Mouse (Mus musculus) stomach, postnatal 0 days (tissue): ENCODE results near the gene Msi1. TPM values are rescaled to one million over a fixed set of nuclear protein-coding genes. Genes with fewer than 3 reads are reported as not detected.
A peak's percentile ranks its signal among the peaks of the same experiment; 100 is the strongest.

Experiments
- ATAC-seq: fragments of 200-750 bp; cut with Nextera tagmentation; 2 replicates; pipeline ENCODE4 v1.8.0; 2017; ENCODE audit not compliant: low FRiP score, low TSS enrichment
- DNase-seq: peaks from one replicate; pipeline ENCODE4 v3.0.0-alpha.2; 2016; ENCODE audit warnings: low spot score
- H3K27ac ChIP-seq: fragments of 300-500 bp; sonication (generic); replicated peaks from 2 replicates; pipeline ENCODE4 v1.5.1; 2014; ENCODE audit warnings: mild to moderate bottlenecking, control low read depth
- H3K27me3 ChIP-seq: fragments of 300-500 bp; sonication (generic); 2 replicates; pipeline ENCODE4 v1.6.1; 2014; ENCODE audit warnings: low read length; ENCODE audit not compliant: control insufficient read depth, insufficient read depth
- H3K36me3 ChIP-seq: fragments of 300-500 bp; sonication (generic); 2 replicates; pipeline ENCODE4 v1.6.1; 2014; ENCODE audit warnings: low read length, mixed read lengths; ENCODE audit not compliant: control insufficient read depth, insufficient read depth
- H3K4me1 ChIP-seq: fragments of 300-500 bp; sonication (generic); replicated peaks from 2 replicates; pipeline ENCODE4 v1.6.1; 2014; ENCODE audit warnings: antibody characterized with exemption; ENCODE audit not compliant: control insufficient read depth, insufficient read depth
- H3K4me2 ChIP-seq: fragments of 300-500 bp; sonication (generic); replicated peaks from 2 replicates; pipeline ENCODE4 v1.6.1; 2014; ENCODE audit warnings: low read depth, mild to moderate bottlenecking, control low read depth, moderate library complexity
- H3K4me3 ChIP-seq: fragments of 300-500 bp; sonication (generic); 2 replicates; pipeline ENCODE4 v1.5.1; 2014; ENCODE audit warnings: low read depth, low read length, control low read depth
- H3K9ac ChIP-seq: fragments of 300-500 bp; sonication (generic); 2 replicates; pipeline ENCODE4 v1.6.1; 2014; ENCODE audit warnings: mild to moderate bottlenecking, low read length, control low read depth, mixed read lengths
- H3K9me3 ChIP-seq: fragments of 300-500 bp; sonication (generic); 2 replicates; pipeline ENCODE4 v1.6.1; 2016; ENCODE audit warnings: low read length; ENCODE audit not compliant: control insufficient read depth
- CTCF ChIP-seq: IDR thresholded peaks from 2 replicates; pipeline ENCODE4 v1.5.1; 2016; ENCODE audit warnings: antibody characterized with exemption, low read depth, mild to moderate bottlenecking, moderate library complexity
- EP300 ChIP-seq: optimal IDR thresholded peaks from 2 replicates; pipeline ENCODE3; 2016; ENCODE audit warnings: antibody characterized with exemption
- WGBS: fragments of 180-500 bp; shearing (Covaris S2); extraction: QIAGEN DNeasy Blood & Tissue Kit; methylation state at CpG from one replicate; pipeline ENCODE4 v1.1.7; 2014; 5-methylcytosine and 5-hydroxymethylcytosine counted together
- polyA plus RNA-seq: library from polyadenylated mRNA; unstranded; fragments of >200 nt; fragmentation: Nextera tagmentation; extraction: Ambion mirVana; gene quantifications from 2 replicates; pipeline ENCODE4 v1.2.1, GENCODE M21; 2015

The Msi1 gene
- polyA plus RNA-seq, 1 experiment from 2014 or later, result 3.2 TPM

GRCm38 (mm10) chr5:115469791-115470190 is 40.4 kb downstream of the Msi1 start:
- Histone ChIP-seq H3K4me2 (no peak overlapping the region), H3K27me3 (no peaks in the 10 kb centered on the region), H3K27ac (no peak overlapping the region), H3K9me3 (no peaks in the 10 kb centered on the region), H3K4me3 (no peak overlapping the region), H3K4me1 (no peaks in the 10 kb centered on the region), H3K36me3 (no peaks in the 10 kb centered on the region), H3K9ac (no peak overlapping the region)
- TF ChIP-seq CTCF (no peak), EP300 (no peak)
- 63% methylated on average over 6 of the region's 6 CpGs for WGBS
- peak; percentile 66 for DNase-seq
- peak; percentile 79 for ATAC-seq

GRCm38 (mm10) chr5:115470766-115471531 is 41.5 kb downstream of the Msi1 start:
- ATAC-seq (peak; percentile 9; the same call in 1 of the 2 replicates), DNase-seq (peak; percentile 70)
- Histone ChIP-seq H3K27ac (no peak overlapping the region), H3K9me3 (no peaks in the 10 kb centered on the region), H3K27me3 (no peaks in the 10 kb centered on the region), H3K4me3 (no peak overlapping the region), H3K9ac (no peak overlapping the region), H3K4me1 (0 out of 2 replicates have a peak, but pooled peaks cover 2% of the 10 kb centered on the region), H3K4me2 (0 out of 2 replicates have a peak overlapping the region, but pooled peaks have one; percentile 6), H3K36me3 (no peaks in the 10 kb centered on the region)
- 35% methylated on average over 20 of the region's 20 CpGs for WGBS
- no peak for TF ChIP-seq EP300
- TF ChIP-seq CTCF, result peak; percentile 86

- TF ChIP-seq CTCF (peak; percentile 52), EP300 (no peak)
- Histone ChIP-seq H3K27me3 (no peaks in the 10 kb centered on the region), H3K4me3 (no peak overlapping the region), H3K4me1 (0 out of 2 replicates have a peak, but pooled peaks cover 2% of the 10 kb centered on the region), H3K27ac (no peak overlapping the region), H3K36me3 (no peaks in the 10 kb centered on the region), H3K9me3 (no peaks in the 10 kb centered on the region), H3K9ac (no peak overlapping the region), H3K4me2 (no peak overlapping the region)
- ATAC-seq (no peak), DNase-seq (no peak)
- 64% methylated on average over 10 of the region's 10 CpGs for WGBS
Observed at GRCm38 (mm10) chr5:115473191-115473590, 43.8 kb downstream of the Msi1 start.

- no peak overlapping the region for H3K9ac ChIP-seq
- DNase-seq (no peak), ATAC-seq (no peak)
- H3K9me3 ChIP-seq, result no peaks in the 10 kb centered on the region
- no peak overlapping the region for H3K4me3 ChIP-seq
- H3K4me1 ChIP-seq, result 0 out of 2 replicates have a peak, but pooled peaks cover 2% of the 10 kb centered on the region
- H3K36me3 ChIP-seq, result no peaks in the 10 kb centered on the region
- no peak overlapping the region for H3K4me2 ChIP-seq
- no peak for TF ChIP-seq EP300
- no peak for TF ChIP-seq CTCF
- WGBS, result 68% methylated on average over 22 of the region's 22 CpGs
- H3K27me3 ChIP-seq, result no peaks in the 10 kb centered on the region
- H3K27ac ChIP-seq, result no peak overlapping the region
Observed at GRCm38 (mm10) chr5:115474174-115474828, 44.9 kb downstream of the Msi1 start.

- peak overlapping the region; percentile 31 for H3K4me3 ChIP-seq
- peak overlapping the region; percentile 47 for H3K4me2 ChIP-seq
- TF ChIP-seq CTCF (no peak), EP300 (no peak)
- ATAC-seq, result peak; percentile 77
- H3K9ac ChIP-seq, result peak overlapping the region; percentile 27; the same call in 1 of the 2 replicates
- H3K27ac ChIP-seq, result no peak overlapping the region
- WGBS, result 15% methylated on average over 22 of the region's 22 CpGs
- H3K36me3 ChIP-seq, result no peaks in the 10 kb centered on the region
- no peaks in the 10 kb centered on the region for H3K9me3 ChIP-seq
- 0 out of 2 replicates have a peak, but pooled peaks cover 2% of the 10 kb centered on the region for H3K4me1 ChIP-seq
- peak; percentile 59 for DNase-seq
- H3K27me3 ChIP-seq, result no peaks in the 10 kb centered on the region
Observed at GRCm38 (mm10) chr5:115475337-115476106, 46.1 kb downstream of the Msi1 start.
